Mouse (Mus musculus) neural tube, embryonic 12.5 days (tissue): Measurements from ENCODE around the gene Syne4. TPM values are rescaled to one million over a fixed set of nuclear protein-coding genes. Genes with fewer than 3 reads are reported as not detected.

Experiments used
- ATAC-seq: fragments of 200-750 bp; cut with Nextera tagmentation; 2 replicates; pipeline ENCODE4 v1.8.0; 2017; ENCODE audit warnings: low read depth, mild to moderate bottlenecking, moderate TSS enrichment, moderate library complexity; ENCODE audit not compliant: low FRiP score
- H3K27ac ChIP-seq: fragments of 300-500 bp; sonication (generic); 2 replicates; pipeline ENCODE4 v1.5.1; 2016
- H3K27me3 ChIP-seq: fragments of 300-500 bp; sonication (generic); replicated peaks from 2 replicates; pipeline ENCODE4 v1.6.1; 2016; ENCODE audit warnings: mild to moderate bottlenecking
- H3K36me3 ChIP-seq: fragments of 300-500 bp; sonication (generic); 2 replicates; pipeline ENCODE4 v1.6.1; 2016; ENCODE audit warnings: mild to moderate bottlenecking
- H3K4me1 ChIP-seq: fragments of 300-500 bp; sonication (generic); 2 replicates; pipeline ENCODE4 v1.6.1; 2016
- H3K4me2 ChIP-seq: fragments of 300-500 bp; sonication (generic); replicated peaks from 2 replicates; pipeline ENCODE4 v1.6.1; 2016; ENCODE audit warnings: mild to moderate bottlenecking
- H3K4me3 ChIP-seq: fragments of 300-500 bp; sonication (generic); 2 replicates; pipeline ENCODE4 v1.5.1; 2016
- H3K9ac ChIP-seq: fragments of 300-500 bp; sonication (generic); 2 replicates; pipeline ENCODE4 v1.6.1; 2016; ENCODE audit warnings: mild to moderate bottlenecking
- H3K9me3 ChIP-seq: fragments of 300-500 bp; sonication (generic); 2 replicates; pipeline ENCODE4 v1.6.1; 2016; ENCODE audit warnings: mild to moderate bottlenecking
- WGBS: fragments of 180-500 bp; shearing (Covaris S2); methylation state at CpG from one replicate; pipeline ENCODE4 v1.1.7; 2016; 5-methylcytosine and 5-hydroxymethylcytosine counted together
- polyA plus RNA-seq: library from polyadenylated mRNA; unstranded; fragments of >200 nt; fragmentation: Nextera tagmentation; extraction: Ambion mirVana; gene quantifications from 2 replicates; pipeline ENCODE4 v1.2.1, GENCODE M21; 2016

Gene Syne4
- polyA plus RNA-seq, 1 experiment from 2014 or later: 21.8 TPM

- Histone ChIP-seq H3K4me3 (no peak overlapping the region), H3K9me3 (no peaks in the 10 kb centered on the region), H3K9ac (no peak overlapping the region), H3K4me1 (peaks cover 3% of the 10 kb centered on the region; the same call in 1 of the 2 replicates), H3K4me2 (no peak overlapping the region), H3K27me3 (peaks cover 19% of the 10 kb centered on the region), H3K27ac (no peak overlapping the region), H3K36me3 (no peaks in the 10 kb centered on the region)
- 2% methylated on average over 9 of the region's 9 CpGs for WGBS
- ATAC-seq: no peak
Measured at GRCm38 (mm10) chr7:30336384-30336783, 21.8 kb downstream of the Syne4 start.

- Histone ChIP-seq H3K36me3 (no peaks in the 10 kb centered on the region), H3K27me3 (peaks cover 16% of the 10 kb centered on the region), H3K9ac (no peak overlapping the region), H3K4me1 (no peaks in the 10 kb centered on the region), H3K4me2 (no peak overlapping the region), H3K4me3 (no peak overlapping the region), H3K9me3 (no peaks in the 10 kb centered on the region), H3K27ac (no peak overlapping the region)
- ATAC-seq: no peak
- 76% methylated on average over 5 of the region's 5 CpGs for WGBS
Measured at GRCm38 (mm10) chr7:30339432-30340109, 25.0 kb downstream of the Syne4 start.

- Histone ChIP-seq H3K27ac (no peak overlapping the region), H3K9ac (no peak overlapping the region), H3K9me3 (no peaks in the 10 kb centered on the region), H3K4me2 (no peak overlapping the region), H3K27me3 (peaks cover 28% of the 10 kb centered on the region), H3K4me1 (0 out of 2 replicates have a peak, but pooled peaks cover 5% of the 10 kb centered on the region), H3K4me3 (no peak overlapping the region), H3K36me3 (no peaks in the 10 kb centered on the region)
- WGBS: 28% methylated on average over 21 of the region's 21 CpGs
- ATAC-seq: no peak
Measured at GRCm38 (mm10) chr7:30346635-30347379, 32.2 kb downstream of the Syne4 start.

GRCm38 (mm10) chr7:30347828-30348227 lies 33.2 kb downstream of the Syne4 start:
- peaks cover 24% of the 10 kb centered on the region for H3K27me3 ChIP-seq
- H3K27ac ChIP-seq: no peak overlapping the region
- 2% methylated on average over 30 of the region's 30 CpGs for WGBS
- peak; percentile 43 for ATAC-seq
- no peak overlapping the region for H3K4me3 ChIP-seq
- H3K4me1 ChIP-seq: 0 out of 2 replicates have a peak, but pooled peaks cover 5% of the 10 kb centered on the region
- H3K9ac ChIP-seq: no peak overlapping the region
- no peaks in the 10 kb centered on the region for H3K36me3 ChIP-seq
- peak overlapping the region; percentile 43 for H3K4me2 ChIP-seq
- H3K9me3 ChIP-seq: no peaks in the 10 kb centered on the region

GRCm38 (mm10) chr7:30353279-30353822 lies 38.7 kb downstream of the Syne4 start:
- WGBS: 18% methylated on average over 6 of the region's 6 CpGs
- Histone ChIP-seq H3K27ac (no peak overlapping the region), H3K4me1 (peaks cover 11% of the 10 kb centered on the region), H3K4me2 (no peak overlapping the region), H3K36me3 (peaks cover 19% of the 10 kb centered on the region), H3K9ac (no peak overlapping the region), H3K4me3 (no peak overlapping the region), H3K27me3 (peaks cover 3% of the 10 kb centered on the region), H3K9me3 (no peaks in the 10 kb centered on the region)
- peak; percentile 56; the same call in 1 of the 2 replicates for ATAC-seq

GRCm38 (mm10) chr7:30354059-30354458 lies 39.5 kb downstream of the Syne4 start:
- Histone ChIP-seq H3K27ac (no peak overlapping the region), H3K9ac (no peak overlapping the region), H3K9me3 (no peaks in the 10 kb centered on the region), H3K27me3 (no peaks in the 10 kb centered on the region; the same call in 1 of the 2 replicates), H3K36me3 (peaks cover 19% of the 10 kb centered on the region), H3K4me3 (no peak overlapping the region), H3K4me1 (peaks cover 18% of the 10 kb centered on the region), H3K4me2 (no peak overlapping the region)
- 0 out of 2 replicates have a peak, but pooled peaks have one; percentile 2 for ATAC-seq
- 80% methylated on average over 4 of the region's 4 CpGs for WGBS

GRCm38 (mm10) chr7:30358378-30359186 lies 44.0 kb downstream of the Syne4 start:
- H3K4me1 ChIP-seq: peaks cover 56% of the 10 kb centered on the region
- H3K4me2 ChIP-seq: peak overlapping the region; percentile 85; the same call in 1 of the 2 replicates
- no peak overlapping the region for H3K4me3 ChIP-seq
- no peak overlapping the region for H3K9ac ChIP-seq
- ATAC-seq: no peak
- H3K27ac ChIP-seq: no peak overlapping the region
- H3K27me3 ChIP-seq: no peaks in the 10 kb centered on the region
- peaks cover 37% of the 10 kb centered on the region for H3K36me3 ChIP-seq
- WGBS: 45% methylated on average over 7 of the region's 7 CpGs
- H3K9me3 ChIP-seq: no peaks in the 10 kb centered on the region

- 58% methylated on average over 31 of the region's 31 CpGs for WGBS
- Histone ChIP-seq H3K27ac (no peak overlapping the region), H3K9me3 (no peaks in the 10 kb centered on the region), H3K9ac (peak overlapping the region; percentile 35; the same call in 1 of the 2 replicates), H3K27me3 (0 out of 2 replicates have a peak, but pooled peaks cover 3% of the 10 kb centered on the region), H3K36me3 (peaks cover 37% of the 10 kb centered on the region), H3K4me3 (peak overlapping the region; percentile 3; the same call in 1 of the 2 replicates), H3K4me2 (peak overlapping the region; percentile 85), H3K4me1 (peaks cover 51% of the 10 kb centered on the region)
- no peak for ATAC-seq
Measured at GRCm38 (mm10) chr7:30359276-30359865, 44.8 kb downstream of the Syne4 start.

GRCm38 (mm10) chr7:30360028-30360427 lies 45.4 kb downstream of the Syne4 start:
- Histone ChIP-seq H3K4me1 (peaks cover 51% of the 10 kb centered on the region), H3K27me3 (0 out of 2 replicates have a peak, but pooled peaks cover 7% of the 10 kb centered on the region), H3K9ac (peak overlapping the region; percentile 35; the same call in 1 of the 2 replicates), H3K27ac (no peak overlapping the region), H3K4me3 (0 out of 2 replicates have a peak overlapping the region, but pooled peaks have one; percentile 3), H3K9me3 (no peaks in the 10 kb centered on the region), H3K36me3 (peaks cover 34% of the 10 kb centered on the region), H3K4me2 (peak overlapping the region; percentile 85)
- no peak for ATAC-seq
- 92% methylated on average over 17 of the region's 17 CpGs for WGBS

- WGBS: under 1% methylated on average over 45 of the region's 55 CpGs
- no peak within 1 kb of the TSS for H3K27ac ChIP-seq
- peak; percentile 51 for ATAC-seq
Measured at GRCm38 (mm10) chr7:30362652-30363343, 48.2 kb downstream of the Syne4 start, which contains the start of gene Lrfn3. Lrfn3 (minus strand) TSS chr7:30362772.

GRCm38 (mm10) chr7:30363344-30363738 lies 48.7 kb downstream of the Syne4 start:
- Histone ChIP-seq H3K4me3 (peak overlapping the region; percentile 87), H3K9me3 (no peaks in the 10 kb centered on the region), H3K9ac (peak overlapping the region; percentile 95), H3K4me2 (peak overlapping the region; percentile 85), H3K4me1 (peaks cover 46% of the 10 kb centered on the region), H3K27ac (no peak overlapping the region), H3K36me3 (peaks cover 17% of the 10 kb centered on the region), H3K27me3 (0 out of 2 replicates have a peak, but pooled peaks cover 10% of the 10 kb centered on the region)
- no peak for ATAC-seq
- 70% methylated on average over 6 of the region's 6 CpGs for WGBS

More at GRCm38 (mm10) chr7:30362652-30363343, 48.2 kb downstream of the Syne4 start, which contains the start of gene Lrfn3:
- Histone ChIP-seq H3K9ac (peak within 1 kb of the TSS; percentile 95), H3K36me3 (peaks cover 17% of the 10 kb centered on the region), H3K9me3 (no peaks in the 10 kb centered on the region), H3K27me3 (0 out of 2 replicates have a peak, but pooled peaks cover 10% of the 10 kb centered on the region), H3K4me3 (peak within 1 kb of the TSS; percentile 87), H3K4me2 (peak within 1 kb of the TSS; percentile 85), H3K4me1 (peaks cover 51% of the 10 kb centered on the region)
